Mouse (Mus musculus): ENCODE results near the gene Gal3st2c. TPM values are rescaled to one million over a fixed set of nuclear protein-coding genes. Genes with fewer than 3 reads are reported as not detected.
A peak's percentile ranks its signal among the peaks of the same experiment; 100 is the strongest.
"Not testable (repeated sequence)": the region's sequence is repeated elsewhere in the genome, so short reads cannot be mapped to it uniquely, and the experiment has no call there.

The Gal3st2c gene
- total RNA-seq, 2 experiments from 2014 or later = 0.10 to 0.17 TPM

GRCm38 (mm10) chr1:94040391-94040790 lies 50.1 kb downstream of the Gal3st2c start:
- DNase-seq (ENCODE audit: low spot score in 2 of 2) = peak in 1 of 2 experiments; percentile 9

DNA sequence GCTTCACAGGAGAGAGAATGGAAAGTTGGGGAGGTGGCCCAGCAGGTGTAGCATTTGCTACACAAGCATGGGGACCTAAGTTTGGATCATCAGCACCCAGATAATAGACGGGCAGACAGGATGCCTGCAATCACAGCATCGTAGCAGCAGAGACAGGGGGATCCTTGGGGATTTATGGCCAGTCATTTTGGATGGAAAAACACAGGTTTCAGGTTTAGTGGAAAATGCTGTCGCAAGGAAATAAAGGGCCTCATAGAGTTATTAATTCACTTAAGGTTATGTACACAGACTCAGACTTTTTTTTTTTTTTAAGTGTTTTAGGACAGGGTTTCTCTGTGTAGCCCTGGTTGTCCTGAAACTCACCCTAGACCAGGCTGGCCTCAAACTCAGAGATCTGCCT lies 55.2 kb downstream of the Gal3st2c start:
- DNase-seq (ENCODE audit: low spot score in 2 of 2) = no peak

DNA sequence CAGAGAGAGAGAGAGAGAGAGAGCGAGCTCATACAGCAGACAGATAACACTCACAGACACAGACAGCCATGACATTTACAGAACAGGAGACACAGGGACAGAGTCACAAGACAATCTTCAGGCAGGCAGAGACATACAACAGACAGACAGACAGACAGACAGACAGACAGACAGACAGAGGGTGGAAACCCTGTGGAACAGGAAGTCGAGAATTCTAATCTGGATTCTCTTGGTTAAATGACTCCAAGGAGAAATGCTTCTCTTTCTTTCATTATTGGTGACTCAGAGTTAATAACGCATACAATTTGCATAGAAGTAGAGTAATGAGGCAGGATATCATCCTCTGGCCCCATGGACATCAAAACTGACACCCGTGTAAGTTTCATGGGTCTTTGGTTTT lies 56.2 kb downstream of the Gal3st2c start:
- no peak for DNase-seq (ENCODE audit: low spot score in 2 of 2)

DNA sequence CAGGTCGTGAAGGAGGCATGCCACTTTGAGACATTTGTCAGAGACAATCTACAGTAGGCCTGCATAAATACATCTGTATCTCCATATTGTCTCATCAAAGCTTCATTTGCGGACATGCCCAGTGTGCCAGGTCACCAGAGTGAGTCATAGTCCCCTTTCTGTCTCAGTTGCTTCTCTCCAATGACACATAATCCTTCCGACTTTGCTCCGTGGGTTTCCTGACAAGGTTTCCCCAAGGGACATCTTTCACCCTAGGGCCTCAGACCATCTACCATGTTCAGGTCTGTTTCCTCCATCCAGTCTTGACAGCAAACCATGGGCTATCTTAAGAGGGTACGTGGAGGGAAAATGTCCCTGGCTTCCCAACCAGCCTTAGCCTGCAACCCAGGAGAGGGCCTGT lies 60.8 kb downstream of the Gal3st2c start:
- no peak for DNase-seq (ENCODE audit: low spot score in 2 of 2)

DNA sequence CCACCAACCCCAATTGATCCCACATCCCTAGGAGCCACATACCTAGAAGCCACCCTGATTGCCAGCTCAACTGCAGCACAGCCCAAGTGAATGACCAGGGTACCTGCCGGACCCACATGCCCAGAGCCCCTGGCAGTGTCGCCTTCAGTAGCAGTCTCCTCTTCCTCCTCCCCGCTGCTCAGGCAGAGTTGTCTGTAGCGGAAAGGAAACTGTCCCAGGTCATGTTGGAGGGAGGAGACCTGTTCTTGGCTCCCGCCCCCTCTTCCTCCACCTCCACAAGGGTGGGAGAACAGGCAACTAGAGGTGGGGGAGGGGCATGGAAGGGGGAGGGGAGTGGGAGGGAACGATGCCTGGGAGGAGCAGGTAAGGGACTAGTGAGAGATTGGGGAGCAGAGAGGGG lies 62.1 kb downstream of the Gal3st2c start, which contains the start of gene Pdcd1:
Pdcd1 (minus strand) TSS at position 181 of the 400 bp plus-strand sequence.
- no peak for DNase-seq (ENCODE audit: low spot score in 2 of 2)

GRCm38 (mm10) chr1:94053530-94054216 lies 63.4 kb downstream of the Gal3st2c start:
- no peak for DNase-seq (ENCODE audit: low spot score in 2 of 2)

DNA sequence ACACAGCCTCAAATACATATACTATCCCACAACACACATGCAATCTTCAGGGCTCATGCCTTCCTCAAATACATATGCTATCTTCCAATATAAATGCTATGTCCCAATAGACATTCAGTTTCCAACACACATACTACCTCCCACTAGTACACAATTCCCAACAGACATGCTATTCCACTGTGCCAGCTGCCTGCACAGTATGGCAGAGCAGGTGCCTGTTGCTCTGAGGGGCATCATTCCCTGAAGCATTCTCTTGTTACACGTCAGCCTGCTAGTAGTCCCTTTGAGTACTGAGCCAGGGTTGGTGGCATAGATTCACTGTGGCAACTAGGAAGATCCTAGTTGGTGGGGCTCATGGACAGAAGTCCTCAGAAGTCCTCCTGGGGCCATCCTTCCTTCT lies 64.2 kb downstream of the Gal3st2c start:
- DNase-seq (ENCODE audit: low spot score in 2 of 2) = no peak

GRCm38 (mm10) chr1:94055966-94056365 lies 65.7 kb downstream of the Gal3st2c start:
- DNase-seq (ENCODE audit: low spot score in 2 of 2) = no peak

DNA sequence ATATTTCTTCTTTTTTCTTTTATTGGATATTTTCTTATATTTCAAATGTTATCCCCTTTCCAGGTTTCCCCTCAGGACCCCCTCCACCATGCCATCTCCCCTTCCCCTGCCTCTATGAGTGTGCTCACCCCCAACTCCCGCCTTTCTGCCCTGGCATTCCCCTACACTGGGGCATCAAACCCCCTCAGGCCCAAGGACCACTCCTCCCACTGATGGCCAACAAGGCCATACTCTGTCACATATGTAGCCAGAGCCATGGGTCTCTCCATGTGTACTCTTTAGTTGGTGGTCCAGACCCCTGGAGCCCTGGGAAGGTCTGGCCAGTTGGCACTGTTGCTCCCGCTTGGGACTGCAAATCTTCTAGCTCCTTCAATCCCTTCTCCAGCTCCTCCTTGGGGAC lies 67.1 kb downstream of the Gal3st2c start:
- no peak for DNase-seq (ENCODE audit: low spot score in 2 of 2)

DNA sequence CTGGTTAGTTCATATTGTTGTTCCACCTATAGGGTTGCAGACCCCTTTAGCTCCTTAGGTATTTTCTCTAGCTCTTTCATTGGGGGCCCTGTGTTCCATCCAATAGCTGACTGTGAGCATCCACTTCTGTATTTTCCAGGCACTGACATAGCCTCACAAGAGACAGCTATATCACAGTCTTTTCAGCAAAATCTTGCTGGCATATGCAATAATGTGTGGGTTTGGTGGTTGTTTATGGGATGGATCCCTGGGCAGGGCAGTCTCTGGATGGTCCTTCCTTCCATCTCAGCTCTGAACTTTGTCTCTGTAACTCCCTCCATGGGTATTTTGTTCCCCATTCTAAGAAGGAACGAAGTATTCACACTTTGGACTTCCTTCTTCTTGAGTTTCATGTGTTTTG lies 68.0 kb downstream of the Gal3st2c start:
- not testable (repeated sequence) for DNase-seq (ENCODE audit: low spot score in 2 of 2)

Other genes starting within 250 kb of the Gal3st2c start
- gene Atg4b, start 239.0 kb upstream of the Gal3st2c start, total RNA-seq (2021) = 10 to 100 TPM; 82.7 to 85.3 TPM
- gene Thap4, start 235.6 kb upstream of the Gal3st2c start, total RNA-seq (2021) = 10 to 100 TPM; 46.3 to 52.4 TPM
- gene Dtymk, start 188.6 kb upstream of the Gal3st2c start, total RNA-seq (2021) = 10 to 100 TPM; 54.6 to 57.5 TPM
- gene Ing5, start 186.5 kb upstream of the Gal3st2c start, total RNA-seq (2021) = 10 to 100 TPM; 16.4 to 16.9 TPM
- gene D2hgdh, start 165.6 kb upstream of the Gal3st2c start, total RNA-seq (2021) = 10 to 100 TPM; 50.8 to 68.1 TPM
- gene Gal3st2, start 129.2 kb upstream of the Gal3st2c start, total RNA-seq (2021) = not detected
- not detected for gene Gal3st2b, start 72.2 kb upstream of the Gal3st2c start, total RNA-seq (2021)
- gene Neu4, start 29.9 kb downstream of the Gal3st2c start, total RNA-seq (2021) = not detected
- under 1 TPM in 1 of 2 experiments, not detected in 1; 0.26 TPM for gene Pdcd1, start 62.0 kb downstream of the Gal3st2c start, total RNA-seq (2021)